Mouse (Mus musculus): Measurements from ENCODE around the gene Crat. TPM values are rescaled to one million over a fixed set of nuclear protein-coding genes. Genes with fewer than 3 reads are reported as not detected.

Crat gene
- polyA plus RNA-seq, 1 experiment from 2014 or later: 42.9 TPM

GRCm38 (mm10) chr2:30456104-30456980, 40.7 kb upstream of the Crat start:
- ATAC-seq (replicated peaks; ENCODE audit: low FRiP score, low read depth) (no peak), DNase-seq (ENCODE audit: low spot score) (no peak)
- H3K36me3 ChIP-seq (ENCODE audit: insufficient read depth, low read length): 0 out of 2 replicates have a peak, but pooled peaks cover 4% of the 10 kb centered on the region
- H3K27me3 ChIP-seq (ENCODE audit: insufficient read depth, low read length): no peaks in the 10 kb centered on the region
- WGBS: 72% methylated on average over 13 of the region's 13 CpGs
- no peak overlapping the region for H3K4me3 ChIP-seq (replicated peaks; ENCODE audit: low read depth, low read length)
- no peak overlapping the region for H3K9ac ChIP-seq (ENCODE audit: low read depth, low read length)
- TF ChIP-seq CTCF (IDR thresholded peaks at IDR 0.05; ENCODE audit: low read depth): no peak
- no peaks in the 10 kb centered on the region for H3K4me1 ChIP-seq (replicated peaks; ENCODE audit: insufficient read depth, low read length)
- no peaks in the 10 kb centered on the region for H3K9me3 ChIP-seq (replicated peaks; ENCODE audit: low read length)
- no peak overlapping the region for H3K27ac ChIP-seq
- no peak overlapping the region for H3K4me2 ChIP-seq (ENCODE audit: low read length)

GRCm38 (mm10) chr2:30454587-30454986, 39.0 kb upstream of the Crat start:
- Histone ChIP-seq H3K4me3 (replicated peaks; ENCODE audit: low read depth, low read length) (no peak overlapping the region), H3K36me3 (ENCODE audit: insufficient read depth, low read length) (peaks cover 11% of the 10 kb centered on the region; the same call in 1 of the 2 replicates), H3K4me1 (replicated peaks; ENCODE audit: insufficient read depth, low read length) (no peaks in the 10 kb centered on the region), H3K27ac (no peak overlapping the region), H3K9ac (ENCODE audit: low read depth, low read length) (no peak overlapping the region), H3K4me2 (ENCODE audit: low read length) (no peak overlapping the region), H3K27me3 (ENCODE audit: insufficient read depth, low read length) (no peaks in the 10 kb centered on the region), H3K9me3 (replicated peaks; ENCODE audit: low read length) (no peaks in the 10 kb centered on the region)
- 81% methylated on average over 5 of the region's 5 CpGs for WGBS
- DNase-seq (ENCODE audit: low spot score): no peak
- no peak for TF ChIP-seq CTCF (IDR thresholded peaks at IDR 0.05; ENCODE audit: low read depth)
- no peak for ATAC-seq (replicated peaks; ENCODE audit: low FRiP score, low read depth)

- Histone ChIP-seq H3K9ac (ENCODE audit: low read depth, low read length) (no peak overlapping the region), H3K9me3 (replicated peaks; ENCODE audit: low read length) (no peaks in the 10 kb centered on the region), H3K27ac (no peak overlapping the region), H3K27me3 (ENCODE audit: insufficient read depth, low read length) (no peaks in the 10 kb centered on the region), H3K4me2 (ENCODE audit: low read length) (no peak overlapping the region), H3K36me3 (ENCODE audit: insufficient read depth, low read length) (peaks cover 18% of the 10 kb centered on the region; the same call in 1 of the 2 replicates), H3K4me3 (replicated peaks; ENCODE audit: low read depth, low read length) (no peak overlapping the region), H3K4me1 (replicated peaks; ENCODE audit: insufficient read depth, low read length) (no peaks in the 10 kb centered on the region)
- 85% methylated on average over 3 of the region's 3 CpGs for WGBS
- DNase-seq (ENCODE audit: low spot score): no peak
- no peak for ATAC-seq (replicated peaks; ENCODE audit: low FRiP score, low read depth)
- TF ChIP-seq CTCF (IDR thresholded peaks at IDR 0.05; ENCODE audit: low read depth): no peak
Observed at GRCm38 (mm10) chr2:30453570-30453969, 38.0 kb upstream of the Crat start.

- Histone ChIP-seq H3K27ac (no peak overlapping the region), H3K4me3 (replicated peaks; ENCODE audit: low read depth, low read length) (no peak overlapping the region), H3K4me1 (replicated peaks; ENCODE audit: insufficient read depth, low read length) (no peaks in the 10 kb centered on the region), H3K27me3 (ENCODE audit: insufficient read depth, low read length) (no peaks in the 10 kb centered on the region), H3K36me3 (ENCODE audit: insufficient read depth, low read length) (peaks cover 22% of the 10 kb centered on the region), H3K9ac (ENCODE audit: low read depth, low read length) (no peak overlapping the region), H3K4me2 (ENCODE audit: low read length) (no peak overlapping the region), H3K9me3 (replicated peaks; ENCODE audit: low read length) (no peaks in the 10 kb centered on the region)
- ATAC-seq (replicated peaks; ENCODE audit: low FRiP score, low read depth) (0 out of 2 replicates have a peak, but pooled peaks have one; percentile 16), DNase-seq (ENCODE audit: low spot score) (no peak)
- WGBS: 71% methylated on average over 3 of the region's 3 CpGs
- no peak for TF ChIP-seq CTCF (IDR thresholded peaks at IDR 0.05; ENCODE audit: low read depth)
Observed at GRCm38 (mm10) chr2:30451525-30451924, 35.9 kb upstream of the Crat start.

- TF ChIP-seq CTCF (IDR thresholded peaks at IDR 0.05; ENCODE audit: low read depth): peak; percentile 55
- H3K4me3 ChIP-seq (replicated peaks; ENCODE audit: low read depth, low read length): no peak overlapping the region
- H3K9me3 ChIP-seq (replicated peaks; ENCODE audit: low read length): no peaks in the 10 kb centered on the region
- DNase-seq (ENCODE audit: low spot score) (no peak), ATAC-seq (replicated peaks; ENCODE audit: low FRiP score, low read depth) (no peak)
- no peaks in the 10 kb centered on the region for H3K27me3 ChIP-seq (ENCODE audit: insufficient read depth, low read length)
- WGBS: 88% methylated on average over 1 of the region's 1 CpGs
- no peak overlapping the region for H3K27ac ChIP-seq
- peaks cover 22% of the 10 kb centered on the region for H3K36me3 ChIP-seq (ENCODE audit: insufficient read depth, low read length)
- peaks cover 7% of the 10 kb centered on the region for H3K4me1 ChIP-seq (replicated peaks; ENCODE audit: insufficient read depth, low read length)
- no peak overlapping the region for H3K9ac ChIP-seq (ENCODE audit: low read depth, low read length)
- H3K4me2 ChIP-seq (ENCODE audit: low read length): no peak overlapping the region
Observed at GRCm38 (mm10) chr2:30450530-30450929, 34.9 kb upstream of the Crat start.

DNA sequence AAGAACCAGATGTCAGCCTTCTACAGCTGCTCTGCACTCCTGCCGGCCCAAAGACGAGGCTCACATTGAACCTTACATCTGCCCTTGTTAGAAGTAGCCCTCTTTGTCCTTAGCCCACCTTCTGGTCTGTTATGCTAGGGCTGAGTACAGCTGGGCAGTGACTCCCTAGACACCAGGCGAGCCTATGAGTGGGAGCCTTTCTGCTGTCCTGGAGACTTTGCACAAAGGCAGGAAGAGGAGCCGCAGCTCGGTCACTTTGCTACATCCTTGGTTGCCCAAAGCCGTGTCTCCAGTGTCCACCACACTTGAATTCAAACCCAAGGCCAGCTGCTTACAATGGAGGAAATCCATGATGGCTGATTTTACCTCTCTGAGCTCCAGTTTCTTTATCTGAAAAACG, 32.8 kb upstream of the Crat start:
- DNase-seq (ENCODE audit: low spot score) (no peak), ATAC-seq (replicated peaks; ENCODE audit: low FRiP score, low read depth) (no peak)
- WGBS: 83% methylated on average over 7 of the region's 7 CpGs
- Histone ChIP-seq H3K9ac (ENCODE audit: low read depth, low read length) (no peak overlapping the region), H3K4me2 (ENCODE audit: low read length) (no peak overlapping the region), H3K9me3 (replicated peaks; ENCODE audit: low read length) (no peaks in the 10 kb centered on the region), H3K27ac (peak overlapping the region; percentile 31; the same call in 1 of the 2 replicates), H3K27me3 (ENCODE audit: insufficient read depth, low read length) (no peaks in the 10 kb centered on the region), H3K4me3 (replicated peaks; ENCODE audit: low read depth, low read length) (no peak overlapping the region), H3K36me3 (ENCODE audit: insufficient read depth, low read length) (peaks cover 22% of the 10 kb centered on the region), H3K4me1 (replicated peaks; ENCODE audit: insufficient read depth, low read length) (peaks cover 27% of the 10 kb centered on the region)
- no peak for TF ChIP-seq CTCF (IDR thresholded peaks at IDR 0.05; ENCODE audit: low read depth)
